Mouse (Mus musculus): Measurements from ENCODE around the gene Wdr81. TPM values are rescaled to one million over a fixed set of nuclear protein-coding genes. Genes with fewer than 3 reads are reported as not detected.

Wdr81 gene
- polyA plus RNA-seq, 1 experiment from 2014 or later: 7.1 TPM

DNA sequence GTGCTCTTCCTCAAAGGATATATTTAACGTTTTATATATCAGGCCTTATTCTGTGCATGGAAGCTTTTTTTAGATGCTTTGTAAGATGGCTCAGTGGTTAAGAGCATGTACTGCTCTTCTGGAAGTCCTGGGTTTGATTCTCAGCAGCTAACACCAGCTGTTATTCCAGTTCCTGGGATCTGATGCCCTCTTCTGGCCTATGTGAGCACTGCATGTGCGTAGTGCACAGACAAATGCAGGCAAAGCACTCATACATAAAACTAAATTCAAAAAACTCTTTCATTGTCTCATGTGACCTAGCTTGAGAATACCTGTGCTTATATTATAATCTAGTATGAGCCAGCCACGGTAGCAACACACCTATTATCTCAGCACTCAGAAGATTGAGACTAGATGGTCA, 47.7 kb downstream of the Wdr81 start:
- Histone ChIP-seq H3K27ac (no peak overlapping the region), H3K4me3 (no peak overlapping the region), H3K9ac (no peak overlapping the region), H3K36me3 (peaks cover 33% of the 10 kb centered on the region), H3K4me1 (no peaks in the 10 kb centered on the region), H3K27me3 (no peaks in the 10 kb centered on the region), H3K9me3 (no peaks in the 10 kb centered on the region), H3K4me2 (replicated peaks) (no peak overlapping the region)
- 37% methylated on average over 3 of the region's 3 CpGs for WGBS
- no peak for ATAC-seq (ENCODE audit: insufficient number of reproducible peaks, insufficient read depth, low FRiP score, low TSS enrichment)

DNA sequence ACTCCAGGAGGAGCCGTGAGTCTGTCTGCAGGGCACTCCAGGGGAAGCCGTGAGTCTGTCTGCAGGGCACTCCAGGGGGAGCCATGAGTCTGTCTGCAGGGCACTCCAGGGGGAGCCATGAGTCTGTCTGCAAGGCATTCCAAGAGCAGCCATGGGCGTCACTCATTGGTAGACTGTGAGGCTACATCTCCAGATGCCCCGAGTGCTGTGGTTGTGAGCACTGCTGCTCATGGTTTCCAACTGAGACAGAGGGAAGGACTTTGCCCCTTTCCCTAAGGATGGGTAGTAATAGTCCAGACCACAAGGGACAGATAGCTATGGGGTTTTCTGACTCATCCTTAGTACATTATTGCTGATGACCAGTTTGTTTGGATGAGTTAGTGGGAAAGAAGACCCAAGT, 48.4 kb downstream of the Wdr81 start:
- no peak for ATAC-seq (ENCODE audit: insufficient number of reproducible peaks, insufficient read depth, low FRiP score, low TSS enrichment)
- Histone ChIP-seq H3K9me3 (no peaks in the 10 kb centered on the region), H3K36me3 (peaks cover 29% of the 10 kb centered on the region), H3K27ac (no peak overlapping the region), H3K4me3 (no peak overlapping the region), H3K27me3 (no peaks in the 10 kb centered on the region), H3K4me1 (no peaks in the 10 kb centered on the region), H3K4me2 (replicated peaks) (no peak overlapping the region), H3K9ac (no peak overlapping the region)
- 63% methylated on average over 4 of the region's 4 CpGs for WGBS

GRCm38 (mm10) chr11:75404801-75405200, 49.7 kb downstream of the Wdr81 start:
- H3K4me1 ChIP-seq: no peaks in the 10 kb centered on the region
- H3K27me3 ChIP-seq: no peaks in the 10 kb centered on the region
- H3K4me2 ChIP-seq (replicated peaks): no peak overlapping the region
- H3K9ac ChIP-seq: no peak overlapping the region
- peaks cover 24% of the 10 kb centered on the region for H3K36me3 ChIP-seq
- no peaks in the 10 kb centered on the region for H3K9me3 ChIP-seq
- H3K27ac ChIP-seq: no peak overlapping the region
- ATAC-seq (ENCODE audit: insufficient number of reproducible peaks, insufficient read depth, low FRiP score, low TSS enrichment): no peak
- WGBS: 80% methylated on average over 6 of the region's 6 CpGs
- H3K4me3 ChIP-seq: no peak overlapping the region

DNA sequence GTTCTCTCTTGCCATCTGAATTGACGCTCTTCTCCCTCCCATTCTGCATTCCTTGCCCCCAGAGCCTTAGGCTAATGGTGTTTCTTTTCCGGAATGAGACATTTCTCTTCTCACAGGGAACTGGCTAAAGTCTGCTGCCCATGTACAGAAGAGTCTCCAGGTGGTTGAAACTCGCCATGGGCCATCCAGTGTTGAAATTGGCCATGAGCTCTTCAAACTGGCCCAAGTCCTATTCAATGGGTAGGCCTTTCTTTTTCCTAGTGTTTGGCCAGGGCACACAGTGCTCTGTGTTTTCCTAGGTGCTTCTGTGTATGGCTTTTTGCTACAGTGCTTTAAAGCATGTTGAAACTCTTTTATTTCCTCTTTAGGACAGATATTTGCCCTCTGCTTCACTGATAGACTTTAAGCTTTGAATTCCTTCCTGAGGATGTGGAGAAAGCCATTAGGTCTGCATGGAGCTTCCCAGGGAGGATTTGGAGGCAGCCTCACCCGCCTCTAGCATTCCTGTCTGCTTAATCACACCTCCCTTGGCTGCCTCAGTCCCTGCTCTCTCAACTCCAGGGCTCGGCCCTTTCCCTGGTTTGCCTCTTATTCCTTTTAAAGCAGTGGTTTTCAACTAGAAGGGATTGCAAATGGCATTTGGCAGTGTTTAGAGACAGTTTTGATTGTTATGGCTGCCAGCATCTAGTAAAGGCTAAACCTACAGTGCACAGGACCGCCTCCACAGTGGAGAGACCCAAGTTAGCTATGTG, 51.0 kb downstream of the Wdr81 start:
- 72% methylated on average over 6 of the region's 6 CpGs for WGBS
- Histone ChIP-seq H3K27me3 (no peaks in the 10 kb centered on the region), H3K4me1 (no peaks in the 10 kb centered on the region), H3K9ac (no peak overlapping the region), H3K4me3 (no peak overlapping the region), H3K4me2 (replicated peaks) (no peak overlapping the region), H3K27ac (no peak overlapping the region), H3K36me3 (peaks cover 21% of the 10 kb centered on the region), H3K9me3 (no peaks in the 10 kb centered on the region)
- ATAC-seq (ENCODE audit: insufficient number of reproducible peaks, insufficient read depth, low FRiP score, low TSS enrichment): no peak

DNA sequence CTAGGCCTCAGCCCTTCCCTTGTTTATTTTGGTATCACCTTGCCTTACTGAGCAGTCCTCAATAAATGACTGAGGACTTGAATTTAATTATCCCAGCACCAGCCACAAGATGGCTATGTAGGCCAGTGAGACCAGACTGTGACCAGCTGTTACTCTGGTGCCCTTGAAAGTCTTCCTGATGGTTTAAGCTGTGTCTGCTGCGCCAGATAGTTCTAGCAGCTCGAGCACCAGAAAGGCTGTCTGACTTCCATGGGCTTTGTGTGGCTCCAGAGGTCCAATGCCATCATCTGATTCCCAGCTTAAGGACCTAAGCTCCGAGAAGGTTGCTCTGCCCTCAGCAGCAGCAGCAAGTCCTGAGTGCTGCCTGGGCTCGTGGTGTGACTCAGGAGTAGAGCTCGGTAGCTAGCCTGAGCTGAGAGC, 52.2 kb downstream of the Wdr81 start:
- no peaks in the 10 kb centered on the region for H3K4me1 ChIP-seq

DNA sequence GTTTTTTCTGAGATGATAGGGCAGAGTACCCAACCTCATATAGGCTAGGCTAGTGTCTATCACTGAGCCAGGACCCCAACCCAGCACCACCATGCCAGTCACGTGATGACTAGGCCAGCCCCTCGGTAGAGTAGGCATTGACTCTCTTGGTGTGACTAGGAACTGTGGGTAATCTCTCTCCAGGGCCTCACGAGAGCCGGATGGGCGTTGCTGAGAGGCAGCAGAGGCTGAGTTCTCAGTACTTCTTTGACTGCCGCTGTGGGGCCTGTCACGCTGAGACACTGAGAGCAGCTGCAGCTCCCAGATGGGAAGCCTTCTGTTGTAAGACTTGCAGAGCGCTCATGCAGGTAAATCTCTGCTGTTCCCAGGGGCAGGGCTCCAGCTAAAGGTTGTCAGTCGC, 54.4 kb downstream of the Wdr81 start:
- 63% methylated on average over 9 of the region's 9 CpGs for WGBS
- no peak overlapping the region for H3K4me2 ChIP-seq (replicated peaks)
- no peak overlapping the region for H3K4me3 ChIP-seq
- H3K36me3 ChIP-seq: peaks cover 10% of the 10 kb centered on the region
- H3K9me3 ChIP-seq: no peaks in the 10 kb centered on the region
- no peaks in the 10 kb centered on the region for H3K4me1 ChIP-seq
- no peak overlapping the region for H3K9ac ChIP-seq
- ATAC-seq (ENCODE audit: insufficient number of reproducible peaks, insufficient read depth, low FRiP score, low TSS enrichment): no peak
- H3K27ac ChIP-seq: no peak overlapping the region
- no peaks in the 10 kb centered on the region for H3K27me3 ChIP-seq

More for the DNA sequence above, 52.2 kb downstream of the Wdr81 start:
- H3K27ac ChIP-seq: no peak overlapping the region
- H3K9ac ChIP-seq: no peak overlapping the region
- no peak for ATAC-seq (ENCODE audit: insufficient number of reproducible peaks, insufficient read depth, low FRiP score, low TSS enrichment)
- WGBS: 64% methylated on average over 5 of the region's 5 CpGs
- no peak overlapping the region for H3K4me3 ChIP-seq
- no peak overlapping the region for H3K4me2 ChIP-seq (replicated peaks)
- H3K36me3 ChIP-seq: peaks cover 16% of the 10 kb centered on the region
- no peaks in the 10 kb centered on the region for H3K9me3 ChIP-seq
- no peaks in the 10 kb centered on the region for H3K27me3 ChIP-seq

- Histone ChIP-seq H3K27ac (no peak overlapping the region), H3K27me3 (no peaks in the 10 kb centered on the region), H3K9ac (no peak overlapping the region), H3K4me2 (replicated peaks) (no peak overlapping the region), H3K4me3 (no peak overlapping the region), H3K36me3 (peaks cover 10% of the 10 kb centered on the region), H3K9me3 (no peaks in the 10 kb centered on the region), H3K4me1 (no peaks in the 10 kb centered on the region)
- WGBS: 86% methylated on average over 11 of the region's 11 CpGs
- no peak for ATAC-seq (ENCODE audit: insufficient number of reproducible peaks, insufficient read depth, low FRiP score, low TSS enrichment)
Observed at GRCm38 (mm10) chr11:75399411-75399841, 55.1 kb downstream of the Wdr81 start.

GRCm38 (mm10) chr11:75397452-75397851, 57.1 kb downstream of the Wdr81 start:
- H3K27ac ChIP-seq: no peak overlapping the region
- H3K9ac ChIP-seq: no peak overlapping the region
- no peaks in the 10 kb centered on the region for H3K27me3 ChIP-seq
- H3K4me3 ChIP-seq: no peak overlapping the region
- no peak overlapping the region for H3K4me2 ChIP-seq (replicated peaks)
- H3K4me1 ChIP-seq: no peaks in the 10 kb centered on the region
- H3K9me3 ChIP-seq: no peaks in the 10 kb centered on the region
- 78% methylated on average over 7 of the region's 7 CpGs for WGBS
- ATAC-seq (ENCODE audit: insufficient number of reproducible peaks, insufficient read depth, low FRiP score, low TSS enrichment): no peak
- H3K36me3 ChIP-seq: peaks cover 10% of the 10 kb centered on the region

GRCm38 (mm10) chr11:75395611-75396010, 58.9 kb downstream of the Wdr81 start:
- Histone ChIP-seq H3K4me2 (replicated peaks) (no peak overlapping the region), H3K4me3 (no peak overlapping the region)
- no peak for ATAC-seq (ENCODE audit: insufficient number of reproducible peaks, insufficient read depth, low FRiP score, low TSS enrichment)

More at GRCm38 (mm10) chr11:75395611-75396010, 58.9 kb downstream of the Wdr81 start:
- Histone ChIP-seq H3K9ac (no peak overlapping the region), H3K36me3 (peaks cover 5% of the 10 kb centered on the region), H3K4me1 (no peaks in the 10 kb centered on the region), H3K27ac (no peak overlapping the region), H3K9me3 (no peaks in the 10 kb centered on the region), H3K27me3 (no peaks in the 10 kb centered on the region)
- WGBS: 70% methylated on average over 1 of the region's 1 CpGs

MicroRNAs encoded within 50 kb of the gene (microRNA counts, 519-probe panel; counts per million panel counts)
- 5,217 counts per million, percentile 88 among the panel's probes with 10 or more counts for microRNA mmu-miR-22

Small RNA genes lying within 50 kb of the gene (microRNA-seq; reads per million reads assigned to microRNA genes)
- gene Mir22: 3,011 reads per million, percentile 85 among the genes with 10 or more reads in this experiment

Other genes with a start within 250 kb of the Wdr81 start
- gene Rpa1, start 106.4 kb downstream of the Wdr81 start, polyA plus RNA-seq (2016; fragmentation: Nextera tagmentation; extraction: Ambion mirVana): 138 and 143 TPM in 2 replicates
- gene Smyd4, start 106.3 kb downstream of the Wdr81 start, polyA plus RNA-seq (2016; fragmentation: Nextera tagmentation; extraction: Ambion mirVana): 18.5 and 21.4 TPM in 2 replicates
- 224 and 237 TPM in 2 replicates for gene Serpinf1, start 32.0 kb downstream of the Wdr81 start, polyA plus RNA-seq (2016; fragmentation: Nextera tagmentation; extraction: Ambion mirVana)
- 0.08 and 0.14 TPM in 2 replicates for gene Serpinf2, start 15.1 kb downstream of the Wdr81 start, polyA plus RNA-seq (2016; fragmentation: Nextera tagmentation; extraction: Ambion mirVana)
- 26.6 and 28.7 TPM in 2 replicates for gene Tlcd2, start 7.0 kb upstream of the Wdr81 start, polyA plus RNA-seq (2016; fragmentation: Nextera tagmentation; extraction: Ambion mirVana)
- gene Prpf8, start 32.1 kb upstream of the Wdr81 start, polyA plus RNA-seq (2016; fragmentation: Nextera tagmentation; extraction: Ambion mirVana): 74.2 and 76.5 TPM in 2 replicates
- gene Rilp, start 55.4 kb upstream of the Wdr81 start, polyA plus RNA-seq (2016; fragmentation: Nextera tagmentation; extraction: Ambion mirVana): 0.31 and 0.75 TPM in 2 replicates
- 6.5 and 7.0 TPM in 2 replicates for gene Scarf1, start 58.8 kb upstream of the Wdr81 start, polyA plus RNA-seq (2016; fragmentation: Nextera tagmentation; extraction: Ambion mirVana)
- gene Slc43a2, start 77.0 kb upstream of the Wdr81 start, polyA plus RNA-seq (2016; fragmentation: Nextera tagmentation; extraction: Ambion mirVana): 6.3 and 7.4 TPM in 2 replicates
- gene Pitpna, start 133.4 kb upstream of the Wdr81 start, polyA plus RNA-seq (2016; fragmentation: Nextera tagmentation; extraction: Ambion mirVana): 96.0 TPM in 2 replicates
- gene Inpp5k, start 176.3 kb upstream of the Wdr81 start, polyA plus RNA-seq (2016; fragmentation: Nextera tagmentation; extraction: Ambion mirVana): 19.8 and 20.8 TPM in 2 replicates
- 28.0 and 31.0 TPM in 2 replicates for gene Myo1c, start 195.8 kb upstream of the Wdr81 start, polyA plus RNA-seq (2016; fragmentation: Nextera tagmentation; extraction: Ambion mirVana)
- 135 and 142 TPM in 2 replicates for gene Crk, start 224.5 kb upstream of the Wdr81 start, polyA plus RNA-seq (2016; fragmentation: Nextera tagmentation; extraction: Ambion mirVana)